Mouse (Mus musculus) spleen, adult 2 months (tissue): ENCODE measurements at regions not wholly inside any gene's neighbourhood (a gene's known extent, or its start where the extent isn't known, plus 50 kb on each side); places are given as distances from the start of the nearest gene placed in this dataset.

Experiments used
- CTCF ChIP-seq: fragments of 200-500 bp; IDR thresholded peaks from 2 replicates; pipeline ENCODE4 v1.5.1; 2011; ENCODE audit warnings: mild to moderate bottlenecking, inconsistent platforms; ENCODE audit not compliant: insufficient read depth, insufficient read length, insufficient replicate concordance; ENCODE audit errors: extremely low read depth
- POLR2A ChIP-seq: fragments of 200-500 bp; IDR thresholded peaks from 2 replicates; pipeline ENCODE4 v1.6.1; 2011; ENCODE audit warnings: low read depth, low read length, inconsistent platforms

DNA sequence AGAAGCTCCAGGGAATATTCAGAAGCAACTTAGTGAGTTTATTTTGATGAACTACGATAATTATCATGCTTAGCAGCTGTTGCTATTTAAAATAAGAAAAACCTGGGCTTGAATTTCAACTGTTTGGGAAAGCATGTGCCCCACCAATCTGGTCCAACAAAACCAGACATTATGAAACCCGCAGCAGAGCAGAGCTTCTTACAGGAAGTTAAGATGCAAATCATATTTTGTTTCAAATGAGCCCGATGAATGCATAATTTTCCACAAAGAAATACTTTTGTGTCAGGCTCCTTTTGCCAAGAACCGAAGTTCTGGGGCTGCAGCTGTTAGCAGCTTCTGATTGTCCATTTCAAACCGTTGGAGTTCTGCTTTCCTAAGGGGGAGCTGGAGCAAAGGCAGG is 118.1 kb upstream of the Rbbp6 start:
- TF ChIP-seq POLR2A (no peak), CTCF (no peak)
